Mouse (Mus musculus): Measurements from ENCODE around the gene Asb6.

Gene Asb6

DNA sequence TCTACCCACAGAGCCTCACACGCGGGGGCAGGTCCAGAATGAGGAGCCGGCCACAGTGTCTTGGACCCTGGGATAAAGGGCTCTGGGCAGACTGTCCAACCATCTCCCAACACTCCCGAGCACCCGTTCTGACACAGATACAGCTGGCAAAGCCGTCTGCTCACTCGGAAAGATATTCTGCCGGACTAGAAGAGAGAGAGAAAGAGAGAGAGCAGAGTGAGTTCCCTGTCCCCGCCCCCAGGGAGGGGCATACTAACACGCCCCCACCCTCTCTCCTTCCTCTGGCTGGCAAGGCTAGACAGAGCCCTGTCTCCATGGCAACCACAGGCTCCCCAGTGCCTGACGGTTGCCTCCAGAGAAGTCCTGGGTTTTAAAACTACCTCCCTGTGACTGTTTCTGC is 33.8 kb downstream of the Asb6 start:
- peak; percentile 83 for DNase-seq (ENCODE audit: low spot score)

DNA sequence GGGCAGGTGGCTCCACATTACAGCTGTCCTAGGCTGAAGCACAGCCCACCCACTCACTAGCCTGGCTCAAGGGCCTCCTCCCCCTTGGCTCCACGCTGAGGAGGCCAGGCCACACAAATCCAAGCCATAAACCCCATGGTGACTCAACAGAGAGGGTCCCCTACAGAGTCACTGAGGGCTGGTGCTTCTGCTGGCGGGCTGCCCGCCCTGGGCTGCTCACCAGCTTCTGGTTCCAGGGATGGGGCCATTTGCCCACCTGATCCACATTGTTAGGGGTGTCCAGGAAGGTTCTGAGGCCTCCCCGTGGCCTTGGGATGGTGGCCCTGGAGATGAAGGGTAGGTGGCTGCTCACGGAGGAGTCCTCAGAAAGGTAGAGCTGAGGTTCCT is 34.3 kb downstream of the Asb6 start:
- no peak for DNase-seq (ENCODE audit: low spot score)

DNA sequence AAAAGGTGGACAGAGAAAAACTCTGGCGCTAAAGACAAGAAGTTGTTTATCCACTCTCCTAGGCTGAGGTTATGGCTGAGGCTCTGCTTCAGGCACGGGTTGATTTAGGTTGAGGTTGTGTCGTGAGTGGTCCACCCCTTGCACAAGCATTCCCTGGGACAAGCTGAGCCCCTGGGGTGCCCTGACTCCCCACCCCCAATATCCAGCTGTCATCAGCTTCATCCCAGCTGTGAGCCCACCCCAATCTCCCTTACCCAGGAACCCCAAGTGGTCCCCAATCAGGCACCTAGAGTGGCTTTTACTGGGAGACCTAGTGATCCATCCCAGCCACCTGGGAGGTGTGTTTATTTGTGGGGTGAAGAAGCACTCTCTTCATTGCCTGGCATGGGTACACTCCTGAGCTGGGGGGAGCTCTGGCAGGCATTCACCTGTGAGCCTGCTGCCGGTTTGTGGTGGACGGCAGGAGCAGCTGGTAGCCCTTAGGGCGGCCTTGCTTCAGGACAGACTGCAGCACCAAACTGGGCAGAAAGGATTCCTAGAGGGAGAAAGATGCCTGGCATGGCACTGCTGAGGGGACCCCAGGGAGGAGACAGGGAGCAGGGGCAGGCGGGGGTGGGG is 34.8 kb downstream of the Asb6 start:
- no peak for DNase-seq (ENCODE audit: low spot score)

DNA sequence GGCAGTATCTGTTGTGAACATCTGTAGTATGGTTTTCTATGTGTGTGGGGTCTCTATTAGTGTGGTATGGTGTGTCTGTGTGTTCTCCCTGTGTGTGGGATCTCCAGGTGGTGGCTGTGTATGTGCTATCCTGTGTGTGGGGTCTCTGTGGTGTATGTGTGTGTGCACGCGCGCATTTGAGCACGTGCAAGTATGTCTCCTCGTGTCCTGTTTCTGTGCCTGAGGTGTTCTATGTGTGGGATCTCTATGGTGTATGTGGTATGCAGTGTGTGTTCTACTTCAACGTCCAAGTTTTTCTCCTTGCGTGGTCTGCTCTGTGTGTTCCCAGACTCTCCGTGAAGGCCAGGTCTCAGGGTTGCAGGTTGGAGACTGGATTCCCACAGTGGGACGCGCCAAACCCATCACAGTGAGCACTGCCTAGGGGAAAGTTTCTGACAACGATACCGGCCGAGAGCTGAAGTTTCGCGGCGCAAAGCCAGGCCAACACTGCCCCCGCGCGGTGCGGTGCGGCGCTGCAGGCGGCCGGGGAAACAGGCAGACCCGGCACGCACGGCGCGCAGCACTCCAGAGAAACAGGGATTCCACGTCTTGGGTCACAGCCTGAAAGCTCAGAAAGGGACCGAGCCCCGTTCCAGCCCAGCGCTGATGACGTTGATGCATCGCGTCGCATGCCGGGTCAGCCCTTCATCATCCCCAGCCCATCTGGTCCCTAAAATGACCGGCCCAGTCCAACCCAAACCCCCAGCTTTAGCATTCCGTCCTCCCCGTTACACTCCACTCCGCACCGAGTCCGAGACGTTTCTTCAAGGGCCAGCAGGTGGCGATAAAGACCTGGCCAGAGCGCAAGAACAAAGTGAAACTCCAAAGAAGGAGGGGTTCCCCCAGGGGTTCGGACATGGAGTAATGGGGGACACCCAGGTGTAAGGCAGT is 35.7 kb downstream of the Asb6 start:
- peak; percentile 94 for DNase-seq (ENCODE audit: low spot score)

DNA sequence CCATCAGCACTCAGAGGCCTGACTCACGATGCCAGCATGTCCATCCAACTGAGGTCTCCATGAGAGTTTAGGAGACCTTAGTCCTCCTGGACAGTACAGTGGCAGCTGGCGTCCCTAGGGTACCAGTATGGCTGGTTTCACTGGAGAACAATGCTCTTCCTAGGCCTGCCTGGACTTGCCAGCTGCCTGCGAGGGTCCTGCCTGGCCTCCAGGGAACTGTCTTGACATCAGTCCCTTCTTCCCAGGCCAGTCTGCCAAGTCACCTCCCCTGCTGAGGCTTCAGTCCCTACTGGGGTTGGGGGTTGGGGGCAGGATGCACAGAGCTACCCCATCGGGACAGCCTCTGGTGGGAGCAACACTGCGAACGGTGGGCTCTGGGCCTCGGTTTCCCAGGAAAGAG is 38.1 kb downstream of the Asb6 start:
- DNase-seq (ENCODE audit: low spot score), result no peak

DNA sequence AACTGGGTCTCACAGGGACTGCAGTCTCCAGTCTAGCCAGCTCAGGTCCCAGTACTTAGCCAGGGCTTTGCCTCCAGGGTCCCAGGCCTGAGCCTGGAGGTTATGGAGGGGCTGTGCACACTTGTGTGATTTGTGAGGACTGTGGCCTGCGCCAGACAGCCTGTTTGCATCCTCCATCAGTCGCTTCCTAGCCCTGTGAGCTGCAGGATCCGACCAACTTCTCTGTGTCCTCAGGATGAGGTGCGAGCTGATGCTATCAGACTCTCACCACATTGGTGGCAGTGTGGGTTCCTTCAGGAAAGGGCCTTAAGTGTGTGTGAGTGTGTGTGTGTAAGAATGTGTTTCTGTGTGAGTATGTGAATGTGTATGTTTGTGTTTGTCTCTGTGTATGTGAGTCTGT is 42.7 kb downstream of the Asb6 start:
- DNase-seq (ENCODE audit: low spot score), result no peak

DNA sequence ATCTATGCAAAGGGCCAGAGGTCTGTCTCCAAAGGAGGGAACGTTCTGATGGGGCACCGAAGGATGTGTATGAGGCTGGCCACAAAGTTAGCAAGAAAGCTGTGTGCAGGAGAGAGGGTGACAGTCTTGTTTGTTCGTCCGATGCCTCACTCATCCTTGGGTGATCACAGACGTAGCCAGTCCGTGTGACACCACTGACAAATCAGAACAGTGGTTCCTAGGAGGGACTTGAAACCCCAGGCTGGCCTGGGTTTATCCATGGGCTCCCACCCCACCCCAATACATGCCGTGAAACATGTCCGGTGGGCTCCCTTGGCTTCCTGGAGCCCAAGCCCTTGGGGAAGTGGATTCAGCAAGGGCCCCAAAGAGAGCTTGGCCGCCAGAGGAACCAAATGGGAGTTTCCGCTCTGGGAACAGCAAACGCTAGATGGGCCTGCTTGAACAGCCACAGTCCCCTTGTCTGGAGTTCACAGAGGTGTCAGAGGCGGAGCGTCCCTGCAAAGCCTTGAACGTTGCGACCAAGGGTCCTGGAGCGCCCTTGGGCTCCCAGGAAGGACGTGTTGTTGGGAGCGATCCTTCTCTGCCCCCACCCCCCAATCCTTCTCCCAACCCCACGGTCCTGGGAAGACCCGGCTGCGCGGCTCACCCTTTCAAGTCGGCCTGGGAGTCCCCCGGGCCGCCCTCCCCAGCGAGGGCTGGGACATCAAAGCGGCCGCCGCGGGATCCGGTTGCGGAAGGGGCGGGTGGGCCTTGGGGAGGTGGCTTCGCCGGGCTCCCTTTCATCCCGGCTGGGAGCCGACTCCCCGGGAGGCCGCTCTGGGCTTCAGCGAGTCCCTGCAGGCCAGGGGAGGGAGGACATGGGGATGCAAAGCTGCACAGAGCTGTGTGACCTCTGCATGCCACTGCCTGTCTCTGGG is 45.8 kb downstream of the Asb6 start:
- DNase-seq (ENCODE audit: low spot score), result peak; percentile 44

DNA sequence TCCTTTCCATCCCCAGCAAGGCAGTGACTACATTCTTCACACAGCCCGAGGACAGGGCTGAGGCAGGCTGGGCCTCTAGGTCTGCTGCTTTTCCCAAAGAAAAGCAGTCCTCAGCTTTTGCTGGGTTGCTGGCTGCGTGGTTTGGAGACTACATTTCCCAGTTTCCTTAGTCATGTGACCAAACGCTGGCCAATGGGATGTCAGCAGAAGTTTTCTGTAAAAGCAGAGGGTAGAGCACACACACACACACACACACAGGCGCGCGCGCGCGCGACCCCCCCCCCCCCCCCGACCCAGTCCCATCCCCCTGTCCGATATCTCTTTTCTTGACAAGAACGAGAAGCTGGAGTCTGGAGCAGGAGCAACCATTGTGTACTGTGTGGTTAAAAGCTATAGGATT is 46.8 kb downstream of the Asb6 start:
- peak; percentile 82 for DNase-seq (ENCODE audit: low spot score)

DNA sequence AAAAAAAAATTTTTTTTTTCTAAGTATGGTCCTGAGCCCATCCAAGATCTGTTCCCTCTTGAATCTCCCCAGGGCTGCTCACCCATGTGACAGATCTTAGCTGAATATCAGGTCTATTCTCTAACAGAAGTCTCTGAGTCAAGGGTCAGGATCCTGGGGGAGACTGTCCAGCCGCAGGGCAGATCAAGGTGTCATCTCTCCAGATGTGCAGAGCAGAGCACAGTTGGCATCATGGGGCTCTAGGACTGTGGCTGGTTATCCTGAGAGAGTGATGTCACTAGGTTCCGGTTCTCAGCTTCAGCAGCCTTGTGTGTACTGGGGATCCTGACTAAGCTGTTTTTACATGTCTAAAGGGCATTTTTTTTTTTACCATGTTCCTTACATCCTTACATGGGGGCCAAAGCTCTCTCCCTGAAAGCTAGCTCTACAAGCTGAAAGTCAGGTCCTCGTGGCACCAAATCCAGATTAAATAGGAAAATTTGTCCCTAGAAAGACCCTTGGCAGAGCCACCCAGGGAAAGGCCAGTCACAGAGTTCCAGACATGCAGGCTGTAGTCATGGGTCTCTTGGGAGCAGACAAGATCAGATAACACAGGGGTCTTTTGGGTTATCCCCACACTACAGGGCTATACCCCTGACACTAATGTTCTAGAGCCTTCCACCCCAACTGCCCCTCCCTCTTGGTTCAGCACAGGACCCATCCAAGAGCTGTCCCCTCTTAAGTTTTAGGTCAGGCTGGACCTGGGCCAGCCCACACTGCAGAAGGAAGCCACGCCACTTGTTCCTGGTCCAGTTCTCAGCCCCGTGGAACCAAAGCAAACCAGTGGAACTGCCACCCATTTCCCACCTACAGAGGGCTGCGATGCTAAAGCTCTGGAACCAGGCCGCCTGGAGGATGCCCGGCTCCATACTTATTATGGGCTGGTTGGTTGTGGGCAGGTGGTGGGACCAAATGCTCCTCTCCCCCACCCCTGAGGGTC is 47.5 kb downstream of the Asb6 start:
- no peak for DNase-seq (ENCODE audit: low spot score)

DNA sequence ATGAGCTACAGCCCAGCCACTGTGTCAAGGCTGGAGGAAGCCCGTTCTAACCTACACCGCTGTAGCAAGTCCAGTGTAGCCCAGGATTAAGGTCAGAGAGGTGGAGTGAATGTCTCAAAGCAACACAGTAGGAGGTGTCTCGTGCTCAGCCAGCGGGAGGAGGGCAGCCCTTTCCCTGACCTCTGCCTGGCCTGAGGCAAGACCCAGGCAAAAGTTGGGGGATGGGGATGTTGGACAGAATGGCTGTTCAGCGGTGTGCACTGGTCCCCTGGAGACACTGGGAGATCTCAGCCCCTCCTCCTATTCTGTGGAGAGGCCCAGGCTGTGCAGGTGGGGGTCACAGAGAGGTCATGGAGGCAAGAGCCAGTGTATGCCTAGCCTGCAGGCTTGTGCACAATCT is 50.9 kb downstream of the Asb6 start:
- no peak for DNase-seq (ENCODE audit: low spot score)

DNA sequence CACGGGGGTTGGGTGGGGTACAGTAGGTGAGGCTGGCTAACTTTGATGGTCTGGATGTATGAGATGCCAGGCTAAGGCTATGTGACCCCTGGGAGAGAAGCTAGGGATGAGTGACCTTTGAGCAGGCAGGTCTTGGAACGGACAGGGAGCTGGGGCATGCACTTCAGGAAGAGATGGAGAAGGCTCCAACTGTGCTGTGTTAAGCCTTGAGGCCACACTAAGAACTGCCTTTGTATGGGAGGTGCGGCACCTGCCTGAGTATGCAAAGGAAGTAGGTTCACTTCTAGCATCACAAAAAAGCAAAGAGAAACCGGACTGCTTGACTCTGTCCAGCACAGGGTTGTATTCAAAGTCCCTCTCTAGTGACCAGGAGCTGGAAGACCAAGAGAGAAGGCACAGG is 51.9 kb downstream of the Asb6 start:
- DNase-seq (ENCODE audit: low spot score), result no peak

DNA sequence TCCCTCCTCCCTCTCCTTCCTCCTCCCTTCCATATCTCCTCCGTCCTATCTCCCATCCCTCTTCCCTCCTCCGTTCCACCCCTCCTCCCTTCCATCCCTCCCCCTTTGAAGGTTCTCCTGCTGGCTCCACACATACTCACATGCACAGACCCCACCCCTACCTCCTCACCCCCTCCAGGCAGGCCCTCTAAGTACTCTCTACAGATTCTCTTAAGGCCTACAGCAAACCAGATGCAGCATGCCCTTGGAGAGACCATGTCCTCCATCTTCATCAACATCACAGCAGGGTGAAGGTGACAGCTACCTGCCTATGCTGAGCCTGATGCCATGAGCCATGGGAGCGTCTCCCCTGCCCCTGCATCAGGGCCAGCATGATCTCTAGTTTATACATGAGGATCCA is 52.9 kb downstream of the Asb6 start:
- no peak for DNase-seq (ENCODE audit: low spot score)

DNA sequence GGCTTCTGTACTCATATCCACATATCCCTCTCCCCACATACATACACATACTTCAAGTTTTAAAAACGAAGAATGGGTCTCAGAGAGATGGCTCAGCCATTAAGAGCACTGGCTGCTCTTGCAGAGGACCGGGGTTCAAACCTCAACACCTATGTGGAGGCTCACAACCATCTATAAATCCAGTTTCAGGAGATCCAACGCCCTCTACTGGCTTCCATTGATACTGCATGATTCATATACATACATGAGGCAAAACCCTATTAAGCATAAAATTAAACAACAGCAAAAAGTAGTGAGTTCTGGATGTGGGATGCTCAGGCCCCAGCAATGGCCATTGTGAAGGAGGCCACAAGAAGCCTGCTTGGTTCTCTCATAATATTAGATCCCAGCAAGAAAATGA is 54.2 kb downstream of the Asb6 start:
- DNase-seq (ENCODE audit: low spot score), result no peak

DNA sequence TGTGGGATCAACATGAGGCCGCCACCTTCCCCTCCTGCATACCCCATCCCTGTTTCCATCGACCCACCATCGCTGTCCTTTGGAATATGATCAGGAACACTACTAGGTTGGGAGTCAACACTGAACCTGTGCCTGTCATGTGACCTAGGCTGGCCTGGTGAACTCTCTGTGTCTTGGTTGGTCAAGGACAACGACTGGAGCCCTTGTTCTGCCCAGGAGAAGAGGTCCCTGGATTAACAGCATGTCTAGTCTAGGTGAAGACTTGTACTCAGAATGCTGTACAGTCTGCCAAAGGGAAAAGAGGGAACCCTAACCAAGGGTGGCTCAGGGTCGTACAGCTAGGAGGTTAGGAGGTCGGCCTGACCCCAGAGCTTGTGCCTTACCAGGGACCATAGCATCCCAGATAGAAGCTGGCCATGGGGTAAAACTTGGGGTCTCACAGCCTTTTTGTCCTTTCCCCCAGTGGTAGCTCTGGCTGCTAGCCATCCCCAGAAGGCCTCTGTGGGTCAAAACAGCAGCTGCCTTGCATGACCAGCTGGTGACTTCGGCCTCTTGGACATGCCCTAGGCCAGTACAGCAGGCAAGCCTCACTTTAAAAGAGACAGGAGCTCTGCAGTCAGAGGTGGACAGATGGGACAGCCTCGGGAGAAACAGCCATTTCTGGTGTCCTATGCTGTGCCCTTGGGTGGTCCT is 56.7 kb downstream of the Asb6 start:
- DNase-seq (ENCODE audit: low spot score), result no peak
